Mouse (Mus musculus) G1E (cell line): Measurements from ENCODE around the gene Smarca4.

Source experiments
- CTCF ChIP-seq: IDR thresholded peaks from 2 replicates; pipeline ENCODE4 v1.5.1; 2012; ENCODE audit warnings: low read depth, low read length, inconsistent platforms, mixed read lengths
- GATA1 ChIP-seq: IDR thresholded peaks from 2 replicates; pipeline ENCODE4 v1.6.1; 2012; ENCODE audit warnings: borderline replicate concordance, low read length, inconsistent platforms, mixed read lengths
- GATA2 ChIP-seq: IDR thresholded peaks from 2 replicates; pipeline ENCODE4 v1.6.1; 2012; ENCODE audit warnings: low read depth, low read length, inconsistent platforms, borderline replicate concordance
- POLR2AphosphoS5 ChIP-seq: IDR thresholded peaks from 2 replicates; pipeline ENCODE4 v1.6.1; 2012; ENCODE audit warnings: low read depth, low read length, inconsistent platforms; ENCODE audit not compliant: insufficient replicate concordance
- TAL1 ChIP-seq: conservative IDR thresholded peaks from 2 replicates; pipeline ENCODE4 v1.6.1; 2012; ENCODE audit warnings: low read depth, low read length, inconsistent platforms, mixed read lengths

DNA sequence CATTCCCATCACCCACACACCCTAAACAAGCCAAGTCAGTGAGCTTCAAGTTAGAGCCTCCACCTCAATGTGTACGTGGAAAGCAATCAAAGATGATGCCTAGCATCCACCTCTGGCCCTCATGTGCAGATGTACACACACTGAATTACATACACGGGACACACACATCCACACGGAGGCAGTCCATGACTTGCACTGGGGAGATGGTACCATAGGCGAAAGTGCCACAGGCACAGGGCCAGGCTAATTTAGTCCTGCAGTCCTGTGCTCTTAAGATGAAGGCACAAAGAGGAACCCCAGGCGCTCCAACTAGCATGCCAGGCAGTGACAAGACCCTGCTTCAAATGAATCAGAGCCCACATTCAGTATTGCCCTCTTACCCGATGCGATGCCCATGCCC is 87.5 kb downstream of the Smarca4 start:
- no peak for TF ChIP-seq CTCF
- TF ChIP-seq GATA2: no peak
- no peak for TF ChIP-seq POLR2AphosphoS5
- no peak for TF ChIP-seq TAL1
- no peak for TF ChIP-seq GATA1
